Mouse (Mus musculus) E14TG2a.4 (cell line): ENCODE results near the gene Sfn.

Experiments
- H3K27me3 ChIP-seq: 2 replicates; pipeline ENCODE4 v1.6.1; 2014; ENCODE audit warnings: low read length, control low read depth; ENCODE audit not compliant: insufficient read depth
- H3K36me3 ChIP-seq: 2 replicates; pipeline ENCODE4 v1.6.1; 2014; ENCODE audit warnings: low read length, control low read depth; ENCODE audit not compliant: insufficient read depth
- H3K4me1 ChIP-seq: replicated peaks from 2 replicates; pipeline ENCODE4 v1.6.1; 2014; ENCODE audit warnings: low read depth, low read length, control low read depth
- H3K4me3 ChIP-seq: replicated peaks from 2 replicates; pipeline ENCODE4 v1.5.1; 2014; ENCODE audit warnings: mild to moderate bottlenecking, low read length
- H3K9me3 ChIP-seq: 2 replicates; pipeline ENCODE4 v1.6.1; 2014; ENCODE audit warnings: low read length, control low read depth
- CTCF ChIP-seq: conservative IDR thresholded peaks from 2 replicates; pipeline ENCODE4 v1.5.1; 2014; ENCODE audit warnings: low read length
- NANOG ChIP-seq: IDR thresholded peaks from 2 replicates; pipeline ENCODE4 v1.6.1; 2014; ENCODE audit warnings: borderline replicate concordance, low read length, mixed read lengths
- POU5F1 ChIP-seq: IDR thresholded peaks from 2 replicates; pipeline ENCODE4 v1.6.1; 2014; ENCODE audit warnings: low read length, borderline replicate concordance

Sfn gene

DNA sequence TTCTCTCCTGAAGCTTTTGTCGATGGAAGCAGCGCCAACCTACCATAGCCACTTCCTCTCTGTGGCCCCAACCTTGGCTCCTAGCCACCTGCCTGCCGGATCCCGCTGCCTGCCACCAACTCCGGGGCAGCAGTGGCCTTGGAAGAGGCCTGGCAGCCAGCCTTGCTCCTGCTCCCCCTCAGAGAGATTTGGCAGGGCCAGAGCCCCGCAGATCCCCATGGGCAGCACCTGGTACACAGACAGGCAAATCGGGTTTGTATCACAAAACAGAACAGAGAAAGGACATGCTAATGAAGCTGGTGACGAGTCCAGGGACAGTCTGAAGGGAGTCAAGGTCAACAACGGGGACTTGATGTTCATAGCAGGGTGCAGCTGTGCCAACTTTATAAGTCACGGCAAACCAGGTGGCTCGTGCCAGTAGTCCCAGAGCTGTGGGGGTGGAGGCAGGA, 38.8 kb downstream of the Sfn start:
- TF ChIP-seq POU5F1: no peak
- no peak for TF ChIP-seq CTCF
- no peak for TF ChIP-seq NANOG
- Histone ChIP-seq H3K36me3 (no peaks in the 10 kb centered on the region), H3K27me3 (no peaks in the 10 kb centered on the region), H3K9me3 (no peaks in the 10 kb centered on the region), H3K4me3 (peak overlapping the region; percentile 20; the same call in 1 of the 2 replicates), H3K4me1 (peaks cover 28% of the 10 kb centered on the region)

GRCm38 (mm10) chr4:133561622-133562021, 40.3 kb downstream of the Sfn start:
- H3K4me3 ChIP-seq: no peak overlapping the region
- H3K36me3 ChIP-seq: no peaks in the 10 kb centered on the region
- H3K27me3 ChIP-seq: peaks cover 6% of the 10 kb centered on the region
- no peak for TF ChIP-seq NANOG
- no peak for TF ChIP-seq POU5F1
- TF ChIP-seq CTCF: no peak
- no peaks in the 10 kb centered on the region for H3K9me3 ChIP-seq
- H3K4me1 ChIP-seq: peaks cover 23% of the 10 kb centered on the region

GRCm38 (mm10) chr4:133559846-133560245, 42.1 kb downstream of the Sfn start:
- H3K36me3 ChIP-seq: no peaks in the 10 kb centered on the region
- H3K27me3 ChIP-seq: peaks cover 13% of the 10 kb centered on the region
- no peak overlapping the region for H3K4me3 ChIP-seq
- H3K4me1 ChIP-seq: peaks cover 27% of the 10 kb centered on the region
- H3K9me3 ChIP-seq: no peaks in the 10 kb centered on the region
- TF ChIP-seq CTCF (no peak), NANOG (no peak), POU5F1 (no peak)

GRCm38 (mm10) chr4:133557041-133557717, 44.8 kb downstream of the Sfn start:
- TF ChIP-seq POU5F1 (no peak), CTCF (no peak), NANOG (no peak)
- Histone ChIP-seq H3K9me3 (no peaks in the 10 kb centered on the region), H3K36me3 (no peaks in the 10 kb centered on the region), H3K4me1 (peaks cover 33% of the 10 kb centered on the region), H3K27me3 (peaks cover 31% of the 10 kb centered on the region), H3K4me3 (no peak overlapping the region)

DNA sequence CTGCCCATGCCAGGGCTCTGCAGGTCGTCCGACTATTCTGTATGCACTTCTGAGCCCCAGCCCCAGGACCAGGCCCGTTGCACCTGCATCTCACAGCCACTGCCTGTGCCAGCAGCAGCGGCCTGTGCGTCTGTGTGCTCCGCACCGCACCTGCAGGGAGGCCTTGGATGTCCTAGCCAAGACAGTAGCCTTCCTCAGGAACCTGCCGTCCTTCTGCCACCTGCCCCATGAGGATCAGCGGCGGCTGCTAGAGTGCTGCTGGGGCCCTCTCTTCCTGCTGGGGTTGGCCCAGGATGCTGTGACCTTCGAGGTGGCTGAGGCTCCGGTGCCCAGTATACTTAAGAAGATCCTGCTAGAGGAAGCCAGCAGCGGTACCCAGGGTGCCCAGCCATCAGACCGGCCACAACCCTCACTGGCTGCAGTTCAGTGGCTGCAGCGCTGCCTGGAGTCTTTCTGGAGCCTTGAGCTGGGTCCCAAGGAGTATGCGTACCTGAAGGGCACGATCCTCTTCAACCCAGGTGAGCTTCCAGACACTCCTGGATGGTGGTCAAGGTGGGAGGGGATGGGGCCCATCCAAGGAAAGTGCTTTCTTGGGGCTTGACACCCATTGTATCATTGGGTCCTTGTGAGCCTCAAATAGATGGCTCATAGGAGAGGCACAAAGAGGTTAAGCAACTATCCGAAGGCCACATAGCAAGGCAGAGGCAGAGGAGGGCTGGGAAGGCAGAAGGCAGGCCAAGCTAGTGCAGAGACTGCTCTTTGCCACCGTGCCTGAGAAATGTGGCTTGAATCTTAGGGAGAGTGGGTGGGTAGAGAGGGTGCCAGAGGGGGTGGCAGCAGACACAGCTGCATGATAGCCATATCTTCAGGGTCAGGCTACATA, 48.3 kb downstream of the Sfn start:
- no peak for TF ChIP-seq POU5F1
- no peak for TF ChIP-seq NANOG
- no peak for TF ChIP-seq CTCF
- H3K36me3 ChIP-seq: no peaks in the 10 kb centered on the region
- H3K4me1 ChIP-seq: peaks cover 22% of the 10 kb centered on the region
- H3K27me3 ChIP-seq: peaks cover 35% of the 10 kb centered on the region
- peak overlapping the region; percentile 63 for H3K4me3 ChIP-seq
- H3K9me3 ChIP-seq: no peaks in the 10 kb centered on the region

GRCm38 (mm10) chr4:133552768-133553447, 49.1 kb downstream of the Sfn start, which contains the start of gene Nr0b2:
Nr0b2 (plus strand) TSS chr4:133553376.
- H3K4me1 ChIP-seq: peaks cover 22% of the 10 kb centered on the region
- H3K36me3 ChIP-seq: no peaks in the 10 kb centered on the region
- H3K4me3 ChIP-seq: peak within 1 kb of the TSS; percentile 63
- peaks cover 35% of the 10 kb centered on the region for H3K27me3 ChIP-seq
- no peaks in the 10 kb centered on the region for H3K9me3 ChIP-seq
- TF ChIP-seq CTCF (no peak), NANOG (no peak), POU5F1 (no peak)

- H3K9me3 ChIP-seq: no peaks in the 10 kb centered on the region
- peaks cover 22% of the 10 kb centered on the region for H3K4me1 ChIP-seq
- H3K27me3 ChIP-seq: peaks cover 30% of the 10 kb centered on the region
- H3K4me3 ChIP-seq: no peak overlapping the region
- TF ChIP-seq POU5F1 (no peak), NANOG (no peak), CTCF (no peak)
- no peaks in the 10 kb centered on the region for H3K36me3 ChIP-seq
These were observed 49.9 kb downstream of the Sfn start for GRCm38 (mm10) chr4:133552029-133552428.
